Mouse (Mus musculus) telencephalon, adult 2 months (tissue): ENCODE results near the gene Oas1g.
"Not testable (repeated sequence)": the region's sequence is repeated elsewhere in the genome, so short reads cannot be mapped to it uniquely, and the experiment has no call there.

ENCODE experiments used
- DNase-seq: peaks from one replicate; pipeline ENCODE4 v3.0.0-alpha.2; 2011; ENCODE audit warnings: low read depth, low spot score

Gene Oas1g

GRCm38 (mm10) chr5:120890991-120891390 is 3.6 kb upstream of the Oas1g start:
- no peak for DNase-seq

DNA sequence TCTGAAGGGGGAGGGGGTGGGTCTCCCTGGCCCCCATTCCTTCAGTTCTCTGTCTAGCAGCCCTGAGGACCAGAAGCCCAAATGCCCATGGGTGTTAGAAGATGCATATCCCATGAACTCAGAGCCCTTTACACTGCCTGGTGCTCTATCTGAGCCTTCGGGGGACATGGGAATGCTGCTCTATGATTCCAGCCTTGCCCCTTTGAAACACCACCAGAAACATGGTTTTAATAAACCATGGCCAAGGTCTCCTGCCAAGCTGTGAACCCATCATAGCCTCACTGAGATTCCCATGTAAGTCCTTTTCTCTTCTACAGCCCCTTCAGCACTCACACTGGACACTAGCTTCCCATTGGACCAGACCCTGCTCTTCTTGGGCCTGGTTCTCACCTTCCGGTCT is 2.6 kb upstream of the Oas1g start:
- no peak for DNase-seq

DNA sequence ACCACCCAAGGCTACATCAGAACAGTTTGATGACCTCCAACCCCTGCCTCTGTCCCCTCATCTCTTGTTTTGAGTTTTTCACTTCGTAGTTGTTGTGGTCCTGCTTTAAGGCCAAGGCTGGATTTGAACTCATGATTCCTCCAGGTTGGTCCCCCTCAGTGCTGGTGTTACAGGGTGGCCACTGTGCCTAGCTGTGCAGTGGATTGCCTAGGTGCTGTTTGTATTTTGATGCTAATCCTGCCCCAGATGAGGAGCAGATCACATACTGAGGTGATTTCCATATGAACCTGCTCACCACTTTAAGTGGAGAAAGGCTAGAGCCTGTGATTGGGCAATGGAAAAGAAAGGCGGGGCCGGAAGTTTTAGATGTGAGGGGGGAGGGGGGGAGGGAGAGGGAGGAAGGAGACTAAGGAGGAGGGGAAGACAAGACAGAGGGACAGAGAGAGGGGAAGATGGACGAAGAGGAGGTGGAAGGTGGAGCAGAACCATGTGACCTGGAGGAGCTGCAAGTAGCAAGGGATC is 942 bp upstream of the Oas1g start:
- DNase-seq = not testable (repeated sequence)

DNA sequence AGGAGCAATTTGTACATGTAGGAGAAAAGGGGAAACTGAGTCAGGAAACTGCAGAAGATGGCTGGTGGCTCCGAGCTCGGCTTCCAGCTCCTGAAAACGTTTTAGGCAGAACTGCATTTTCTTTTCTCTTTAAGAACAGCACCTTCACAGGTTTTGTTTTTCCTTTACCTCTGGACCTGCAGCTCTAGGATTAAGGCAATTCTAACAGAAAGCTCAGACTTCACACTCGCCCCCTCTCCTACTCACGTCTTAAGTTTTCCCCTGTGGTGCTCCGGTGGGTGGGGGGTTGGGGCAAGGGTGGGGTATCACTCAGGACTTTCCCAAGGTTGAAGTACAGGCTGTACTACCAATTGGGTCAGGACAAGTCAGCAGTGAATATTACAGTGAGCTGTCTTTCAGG is 418 bp upstream of the Oas1g start:
- no peak for DNase-seq

DNA sequence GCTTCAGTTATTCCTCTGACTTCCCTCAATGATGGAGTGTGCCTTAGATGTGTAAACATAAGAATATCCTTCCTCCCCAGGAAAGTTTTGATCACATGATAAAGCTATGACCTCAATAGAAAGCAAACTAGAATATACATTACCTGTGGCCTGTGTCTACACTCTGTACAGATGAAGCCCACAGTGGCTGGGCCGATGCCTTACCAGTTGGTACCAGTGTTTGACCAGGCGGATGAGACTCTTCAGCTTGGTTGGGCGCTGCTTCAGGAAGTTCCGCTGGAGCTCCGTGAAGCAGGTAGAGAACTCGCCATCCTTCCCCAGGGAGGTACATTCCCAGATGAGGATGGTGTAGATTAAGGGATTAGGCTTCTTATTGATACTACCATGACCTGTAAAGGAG is 5.7 kb downstream of the Oas1g start:
- not testable (repeated sequence) for DNase-seq

GRCm38 (mm10) chr5:120878803-120879202 is 8.6 kb downstream of the Oas1g start:
- DNase-seq = not testable (repeated sequence)

DNA sequence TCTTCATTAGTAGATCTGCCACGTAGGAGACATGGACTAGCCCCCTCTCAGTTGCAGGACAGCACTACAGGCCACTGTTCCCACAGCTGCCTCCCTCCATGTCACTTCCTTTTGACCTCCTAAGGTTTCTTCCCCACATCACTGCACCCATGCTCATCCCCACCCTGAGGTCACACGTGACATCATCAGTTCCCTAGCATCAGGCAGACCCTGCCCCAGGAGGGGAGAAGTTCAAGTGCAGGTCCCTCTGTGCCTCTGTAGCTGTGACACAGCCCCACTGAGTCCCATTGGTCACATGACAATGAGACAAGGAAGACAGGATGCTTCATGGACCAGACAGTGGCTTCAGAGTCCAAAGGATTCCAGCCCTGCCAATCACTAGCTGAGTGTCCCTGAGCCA is 10.0 kb downstream of the Oas1g start:
- not testable (repeated sequence) for DNase-seq

GRCm38 (mm10) chr5:120876839-120877238 is 10.6 kb downstream of the Oas1g start:
- not testable (repeated sequence) for DNase-seq

GRCm38 (mm10) chr5:120871469-120871868 is 15.9 kb downstream of the Oas1g start:
- DNase-seq = no peak

DNA sequence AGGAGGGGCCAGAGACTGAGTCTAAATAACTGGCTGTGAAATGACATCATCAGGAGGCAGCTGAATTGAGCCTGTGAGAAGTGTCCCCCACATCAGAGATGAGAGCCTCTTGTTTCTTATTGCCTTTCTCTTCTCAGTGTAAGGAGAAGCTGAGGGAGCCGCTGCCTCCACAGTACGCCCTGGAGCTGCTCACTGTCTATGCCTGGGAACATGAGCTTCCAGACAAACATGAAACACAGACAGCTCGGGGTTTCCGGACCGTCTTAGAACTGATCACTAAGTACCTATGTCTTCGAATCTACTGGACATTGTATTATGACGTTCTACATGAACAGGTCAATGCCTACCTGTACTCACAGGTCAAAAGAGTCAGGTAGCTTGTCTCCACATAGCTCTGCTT is 16.6 kb downstream of the Oas1g start:
- peak; percentile 3 for DNase-seq

GRCm38 (mm10) chr5:120870081-120870480 is 17.3 kb downstream of the Oas1g start:
- DNase-seq = no peak

GRCm38 (mm10) chr5:120869436-120870015 is 17.9 kb downstream of the Oas1g start:
- no peak for DNase-seq

- DNase-seq = peak; percentile 3
Measured at GRCm38 (mm10) chr5:120865336-120865860, 22.0 kb downstream of the Oas1g start.

DNA sequence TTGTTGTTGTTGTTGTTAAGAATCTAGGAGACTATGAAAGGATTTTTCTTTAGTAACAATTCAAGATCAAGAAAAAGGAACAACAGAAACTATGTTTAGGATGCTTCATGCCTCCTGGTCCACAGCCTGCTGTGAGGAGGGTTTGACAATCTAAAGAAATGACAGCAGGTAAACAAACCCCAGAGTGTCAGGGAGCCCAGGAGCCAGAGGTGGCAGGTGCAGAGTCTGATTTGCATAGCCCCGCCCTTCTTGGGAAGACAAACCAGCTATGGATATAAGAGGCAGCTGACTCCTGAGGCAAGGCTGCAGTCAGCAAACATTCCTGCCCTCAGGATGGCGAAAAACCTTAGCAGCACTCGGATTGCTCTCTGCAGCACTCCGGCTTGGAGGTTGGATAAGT is 26.3 kb downstream of the Oas1g start, which contains the start of gene Oas1h:
TSS of gene Oas1h (plus strand) at position 301 of the 400 bp plus-strand sequence.
- DNase-seq = no peak

DNA sequence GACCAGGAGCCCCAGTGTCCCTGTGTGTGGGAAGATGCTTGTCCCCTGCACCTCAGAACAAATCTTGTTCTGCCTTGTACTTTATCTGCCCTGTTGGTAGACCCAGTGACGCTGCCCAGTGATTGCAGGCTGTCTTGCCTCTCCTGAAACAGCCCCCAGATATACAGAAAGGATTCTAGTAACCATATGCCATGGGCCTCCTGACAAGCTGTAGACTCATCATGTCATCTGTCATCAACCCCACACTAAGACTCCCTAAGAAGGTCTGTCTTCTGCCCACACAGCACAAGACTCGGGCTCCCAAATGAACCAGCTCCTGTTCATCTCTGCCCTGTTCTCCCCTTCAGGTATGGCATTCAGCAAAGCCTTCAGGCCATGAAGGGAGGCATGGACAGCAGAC is 28.2 kb downstream of the Oas1g start:
- DNase-seq = no peak

DNA sequence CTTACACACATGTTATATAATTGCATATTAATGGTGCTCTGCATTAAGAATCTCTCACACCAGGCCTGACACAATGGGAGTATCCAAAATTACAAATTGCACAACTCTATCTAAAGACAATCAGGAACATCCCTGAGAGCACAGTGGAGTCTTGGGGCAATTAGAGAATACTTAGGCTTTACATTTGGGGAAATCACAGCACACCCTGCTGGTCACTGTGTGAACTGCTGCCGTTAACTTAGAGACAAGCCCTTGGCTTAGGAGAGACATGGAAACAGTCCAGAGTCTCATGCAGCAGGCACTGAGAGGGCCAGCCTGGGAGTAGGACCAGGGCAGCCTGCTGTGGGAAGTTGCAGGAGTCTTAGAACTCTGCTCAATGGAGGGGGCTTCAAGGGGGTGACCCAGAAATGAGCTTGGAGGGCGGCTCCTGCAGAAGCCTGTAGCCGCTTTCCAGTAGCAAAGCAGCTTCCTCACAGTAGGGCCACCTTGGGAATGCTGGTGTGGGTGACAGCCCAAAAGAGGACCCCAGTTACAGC is 37.7 kb downstream of the Oas1g start:
- peak; percentile 21 for DNase-seq

- no peak for DNase-seq
Measured at GRCm38 (mm10) chr5:120847067-120847466, 40.3 kb downstream of the Oas1g start, which contains the start of gene Oas1f. Gene Oas1f (plus strand): TSS chr5:120847367.

- DNase-seq = no peak
Measured at GRCm38 (mm10) chr5:120844713-120845112, 42.7 kb downstream of the Oas1g start.

GRCm38 (mm10) chr5:120836731-120837585 is 50.5 kb downstream of the Oas1g start:
- no peak for DNase-seq

- DNase-seq = no peak
Measured at GRCm38 (mm10) chr5:120833335-120834280, 53.8 kb downstream of the Oas1g start.

- DNase-seq = no peak
Measured at GRCm38 (mm10) chr5:120831031-120831430, 56.4 kb downstream of the Oas1g start.
